Mouse (Mus musculus) layer of hippocampus, postnatal 25 days (tissue): ENCODE data around the gene Dpep2nb. TPM values are rescaled to one million over a fixed set of nuclear protein-coding genes. Genes with fewer than 3 reads are reported as not detected.
"Not testable (repeated sequence)": the region's sequence is repeated elsewhere in the genome, so short reads cannot be mapped to it uniquely, and the experiment has no call there.

Experiments used
- DNase-seq, 2 experiments: peaks; one replicate each; pipeline ENCODE4 v3.0.0; 2022; ENCODE audit warnings: mixed read lengths in 2 of 2, low spot score in 1 of 2; ENCODE audit errors: extremely low spot score in 1 of 2
- total RNA-seq, 2 experiments: library from RNA; stranded (reverse); gene quantifications; 2 replicates each; pipeline ENCODE4 v1.2.3; 2021

Dpep2nb gene
- total RNA-seq, 2 experiments from 2014 or later = not detected

- DNase-seq = not testable (repeated sequence)
Measured at GRCm38 (mm10) chr8:106007891-106008290, 2.1 kb upstream of the Dpep2nb start.

DNA sequence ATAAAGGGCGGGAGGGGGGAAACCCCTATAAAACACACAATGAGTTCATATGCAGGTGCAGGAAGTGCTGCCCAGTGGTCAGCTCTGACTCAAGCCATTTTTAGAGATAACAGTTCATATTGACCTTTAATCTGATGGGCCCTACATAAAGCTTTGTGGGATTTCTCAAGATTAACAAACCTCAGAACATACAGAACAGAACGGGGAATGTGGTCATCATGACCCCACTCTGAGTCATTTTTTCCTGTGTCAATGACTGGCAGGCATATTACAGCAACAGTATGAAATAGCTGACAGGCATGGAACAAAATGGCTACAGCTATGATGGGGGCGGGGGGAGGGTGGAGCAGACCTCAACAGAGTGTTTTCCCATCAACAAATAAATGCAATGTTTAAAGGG lies 1.4 kb upstream of the Dpep2nb start:
- no peak for DNase-seq

DNA sequence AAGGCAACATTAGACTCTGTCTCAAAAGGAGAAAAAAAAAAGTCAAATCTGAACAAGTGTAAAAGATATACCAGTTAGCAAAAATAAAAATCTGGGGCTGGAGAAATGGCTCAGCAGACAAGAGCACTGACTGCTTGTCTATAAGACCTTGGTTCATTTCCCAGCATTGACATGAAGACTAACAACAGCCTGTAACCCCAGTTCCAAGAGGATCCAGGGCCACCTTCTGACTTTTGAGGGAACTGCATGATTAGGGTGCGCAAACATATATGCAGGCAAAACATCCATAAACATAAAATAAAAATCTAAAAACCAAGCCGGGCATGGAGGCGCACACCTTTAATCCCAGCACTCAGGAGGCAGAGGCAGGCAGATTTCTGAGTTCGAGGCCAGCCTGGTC lies 638 bp upstream of the Dpep2nb start:
- no peak for DNase-seq

- no peak for DNase-seq
Measured at GRCm38 (mm10) chr8:106004538-106005207, 1.1 kb downstream of the Dpep2nb start.

DNA sequence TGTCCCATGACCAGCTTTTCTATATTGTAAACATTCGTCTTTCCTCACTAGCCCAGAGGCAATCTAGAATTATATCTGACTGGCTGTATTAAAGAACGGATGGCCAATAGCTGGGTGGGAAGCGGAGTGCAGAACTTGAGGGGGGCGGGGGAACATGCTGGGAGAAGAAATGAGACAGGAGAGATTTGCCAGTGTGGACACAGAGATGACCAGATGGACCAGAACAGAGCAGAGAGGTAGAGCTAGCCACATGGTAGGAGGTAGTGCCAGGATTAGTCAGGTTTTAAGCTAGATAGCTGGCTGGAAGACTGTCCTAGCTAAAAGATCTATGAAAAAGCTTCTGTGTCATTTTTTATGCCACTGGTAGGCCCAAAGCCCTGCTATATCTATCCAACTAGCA lies 3.9 kb downstream of the Dpep2nb start:
- no peak for DNase-seq

- no peak for DNase-seq
Measured at GRCm38 (mm10) chr8:105998971-105999370, 6.8 kb downstream of the Dpep2nb start.

GRCm38 (mm10) chr8:105996359-105996758 lies 9.4 kb downstream of the Dpep2nb start:
- DNase-seq = no peak

DNA sequence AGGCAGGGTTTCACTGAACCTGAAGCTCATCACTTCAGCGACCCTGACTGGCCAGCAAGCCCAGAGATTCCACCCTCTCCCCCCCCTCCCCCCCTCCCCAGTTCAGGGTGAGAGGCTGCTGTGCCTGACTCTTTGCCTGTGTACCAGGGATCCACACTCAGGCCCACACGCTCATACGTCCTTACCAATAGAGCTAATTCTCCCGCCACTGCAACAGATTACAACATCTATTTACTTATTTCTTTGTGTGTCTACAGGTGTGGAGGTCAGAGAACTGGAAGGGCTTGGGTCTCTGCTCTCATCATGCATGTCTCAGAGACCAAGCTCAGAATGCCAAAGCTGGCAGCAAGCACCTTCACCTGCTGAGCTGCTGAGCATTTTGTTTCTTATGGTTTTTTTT lies 12.5 kb downstream of the Dpep2nb start:
- no peak for DNase-seq

GRCm38 (mm10) chr8:105992499-105992898 lies 13.3 kb downstream of the Dpep2nb start:
- no peak for DNase-seq

- DNase-seq = no peak
Measured at GRCm38 (mm10) chr8:105991546-105991945, 14.2 kb downstream of the Dpep2nb start.

DNA sequence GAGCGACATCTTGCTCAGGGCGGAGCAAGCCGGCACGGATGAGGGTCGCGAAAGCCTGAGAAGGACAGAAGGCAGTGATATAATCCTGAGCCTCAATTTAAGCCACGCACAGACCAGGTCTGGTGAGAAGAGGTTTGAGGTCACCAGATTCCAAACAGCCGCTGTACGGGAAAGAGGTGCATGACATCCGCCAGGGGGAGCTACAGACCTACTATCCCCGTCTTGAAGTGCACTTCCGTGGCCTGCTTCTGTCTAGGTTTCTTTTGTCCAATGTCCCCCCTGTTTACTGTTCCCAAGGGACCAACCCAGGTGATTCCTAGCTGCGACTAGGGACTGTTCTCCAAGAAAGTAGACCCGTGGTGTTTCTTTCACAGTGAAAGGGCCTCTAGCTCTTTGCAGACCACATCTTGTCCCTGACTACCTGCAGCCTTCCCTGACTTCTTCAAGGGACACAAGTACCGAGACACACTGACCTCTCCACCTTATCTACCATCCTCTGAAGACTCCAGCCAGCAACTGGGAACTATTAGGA lies 14.9 kb downstream of the Dpep2nb start, which contains the start of gene Dus2:
TSS of gene Dus2 (plus strand) at position 482 of the 532 bp plus-strand sequence.
- peak; percentile 52 to 90 for DNase-seq

- no peak for DNase-seq
Measured at GRCm38 (mm10) chr8:105988546-105988945, 17.2 kb downstream of the Dpep2nb start.

DNA sequence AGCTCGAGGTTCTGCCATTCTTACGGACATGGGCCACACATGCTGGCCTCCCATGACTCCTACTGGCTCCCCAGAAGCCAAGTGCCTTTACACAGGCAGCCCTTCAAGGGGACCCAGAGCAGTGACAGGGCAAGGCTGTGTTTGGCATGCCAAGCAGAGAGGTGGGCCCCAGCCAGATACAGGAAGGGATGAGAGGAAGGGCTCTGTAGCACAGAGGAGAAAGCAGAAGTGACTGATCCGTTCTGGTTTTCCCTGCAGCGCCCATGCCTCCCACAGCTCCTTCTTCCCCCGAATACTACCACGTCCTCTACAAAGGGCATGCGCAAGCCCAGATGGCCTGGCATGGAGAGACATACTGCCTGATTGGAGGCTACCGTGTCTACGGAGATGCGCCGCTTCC lies 22.4 kb downstream of the Dpep2nb start:
- not testable (repeated sequence) for DNase-seq

DNA sequence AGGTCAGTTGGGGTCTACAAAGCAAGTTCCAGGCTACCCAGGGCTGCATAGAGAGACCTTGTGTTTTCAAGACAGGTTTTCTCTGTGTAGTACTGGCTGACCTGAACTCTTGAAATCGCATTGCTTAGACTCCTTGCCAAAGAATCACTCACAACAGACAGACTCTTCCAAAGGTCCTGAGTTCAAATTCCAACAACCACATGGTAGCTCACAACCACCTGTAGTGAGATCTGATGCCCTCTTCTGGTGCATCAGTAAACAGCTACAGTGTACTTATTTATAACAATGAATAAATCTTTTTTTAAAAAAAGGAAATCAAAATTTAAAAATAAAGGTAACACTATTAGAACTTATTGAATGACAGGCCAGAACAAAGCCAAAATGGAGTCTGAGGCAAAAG lies 24.6 kb downstream of the Dpep2nb start:
- DNase-seq = no peak

DNA sequence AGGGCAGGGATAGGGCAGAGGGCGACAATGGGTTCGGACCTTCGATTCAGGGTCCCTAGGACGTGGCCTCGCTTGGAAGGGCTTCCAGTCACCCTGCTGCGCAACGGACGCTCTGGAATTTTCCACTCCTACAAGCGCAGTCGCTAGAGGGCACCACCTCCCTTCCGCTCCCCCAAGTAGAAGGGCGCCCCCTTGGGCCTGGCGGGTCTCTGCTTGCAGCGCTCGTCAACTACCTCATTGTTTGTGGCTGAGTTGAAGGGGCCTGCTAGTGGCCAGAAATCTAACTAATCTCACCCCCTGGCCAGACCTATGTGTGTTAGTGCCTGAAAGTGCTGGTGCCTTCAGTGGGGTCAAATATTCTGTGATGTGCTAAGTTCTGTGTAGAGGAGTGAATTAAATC lies 26.4 kb downstream of the Dpep2nb start, which contains the start of gene Dpep3:
TSS of gene Dpep3 (minus strand) at position 105 of the 400 bp plus-strand sequence.
- no peak for DNase-seq

- DNase-seq = no peak
Measured at GRCm38 (mm10) chr8:105975363-105975762, 30.4 kb downstream of the Dpep2nb start.

DNA sequence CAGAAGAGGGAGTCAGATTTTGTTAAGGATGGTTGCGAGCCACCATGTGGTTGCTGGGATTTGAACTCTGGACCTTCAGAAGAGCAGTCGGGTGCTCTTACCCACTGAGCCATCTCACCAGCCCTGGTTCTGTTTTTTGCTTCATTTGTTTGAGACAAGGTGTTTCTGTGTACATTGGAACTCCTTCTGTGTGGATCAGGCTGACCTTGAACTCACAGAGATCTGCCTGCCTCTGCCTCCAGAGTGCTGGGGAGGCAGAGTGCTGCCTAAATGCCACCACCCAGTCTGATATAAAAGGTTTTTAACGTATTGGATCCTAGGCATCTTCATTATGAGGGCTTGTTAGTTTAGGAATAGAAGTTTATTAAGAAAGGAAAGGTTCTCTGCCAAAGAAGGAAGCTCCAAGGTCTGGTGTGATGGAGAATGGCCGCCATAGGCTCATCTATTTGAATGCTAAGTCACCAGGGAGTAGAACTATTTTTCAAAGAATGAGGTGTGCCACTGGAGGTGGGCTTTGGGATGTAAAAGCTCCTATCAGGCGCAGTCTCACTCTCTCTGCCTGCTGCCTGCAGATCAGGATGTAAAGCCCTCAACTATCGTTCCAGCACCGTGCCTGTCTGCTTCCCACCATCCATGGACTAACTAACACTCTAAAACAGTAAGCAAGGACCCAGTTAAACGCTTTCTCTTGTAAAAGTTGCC lies 34.6 kb downstream of the Dpep2nb start:
- no peak for DNase-seq

- DNase-seq = no peak
Measured at GRCm38 (mm10) chr8:105969367-105969766, 36.4 kb downstream of the Dpep2nb start.

GRCm38 (mm10) chr8:105966692-105967311 lies 39.0 kb downstream of the Dpep2nb start:
- DNase-seq = no peak

DNA sequence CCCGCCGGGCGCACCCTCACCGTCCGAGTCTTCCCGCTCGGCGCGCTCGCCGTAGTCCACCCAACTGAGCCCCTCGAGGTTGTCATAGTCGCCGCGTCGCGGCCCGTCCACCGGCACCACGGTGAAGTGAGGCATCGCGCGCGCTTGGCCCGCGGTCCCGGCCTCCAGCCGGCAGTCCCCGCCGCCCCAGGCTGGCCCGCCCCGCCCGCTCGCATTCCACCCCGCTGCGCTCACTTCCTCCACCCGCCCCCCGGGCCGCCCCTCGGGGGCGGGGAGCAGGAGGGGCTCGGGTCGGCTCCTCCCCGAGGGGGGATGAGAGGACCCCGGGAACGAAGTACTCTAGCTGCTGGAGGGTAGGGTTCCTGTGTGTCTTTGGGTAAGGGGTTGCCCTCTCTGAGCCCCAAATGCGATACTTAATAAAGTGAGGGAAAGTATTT lies 39.9 kb downstream of the Dpep2nb start, which contains the start of gene Slc12a4:
TSS of gene Slc12a4 (minus strand) at position 193 of the 437 bp plus-strand sequence.
- peak in 1 of 2 experiments; percentile 37 for DNase-seq
